8 mouse cellular contexts compared by ENCODE assay signal in the genomic region with DNA sequence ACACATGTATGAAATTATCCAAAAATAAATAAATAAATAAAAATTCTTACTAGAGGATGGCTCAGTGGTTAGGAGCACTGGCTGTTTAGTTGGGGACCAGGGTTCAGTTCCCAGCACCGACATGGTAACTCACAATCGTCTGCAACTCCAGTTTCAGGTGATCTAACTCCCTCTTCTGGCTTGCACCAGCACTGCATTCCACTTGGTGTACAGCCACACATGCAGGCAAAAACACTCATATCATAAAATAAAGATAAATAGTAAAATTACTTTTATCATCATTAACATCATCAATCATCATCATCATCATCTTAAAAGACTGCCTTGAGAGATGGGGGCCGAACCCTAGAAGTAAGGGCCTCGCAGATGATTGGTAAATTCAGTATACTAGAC. TPM values are rescaled to one million over a fixed set of nuclear protein-coding genes. Genes with fewer than 3 reads are reported as not detected.
DNase-seq lines count a peak whose midpoint lies in the region; ATAC-seq and TF ChIP-seq lines count a peak whose summit lies in the region.

No protein-coding gene starts in this region.

- 64% methylated on average over 4 of the region's 4 CpGs for WGBS in cerebellum, adult 2 months
- 63% methylated on average over 4 of the region's 4 CpGs for WGBS in heart, embryonic 15.5 days
- WGBS in liver, embryonic 15.5 days (ENCODE audit: insufficient replicate concordance), result 65% methylated on average over 4 of the region's 4 CpGs

- H3K4me2 ChIP-seq in heart, embryonic 15.5 days, result peak overlapping the region; percentile 75
- peak overlapping the region; percentile 92 for H3K4me2 ChIP-seq in liver, embryonic 15.5 days

- H3K36me3 ChIP-seq in heart, embryonic 15.5 days, result no peaks in the 10 kb centered on the region
- H3K36me3 ChIP-seq in liver, embryonic 15.5 days (replicated peaks), result no peaks in the 10 kb centered on the region

- DNase-seq in cerebellum, adult 2 months, result peak in 1 of 2 experiments; percentile 40
- no peak for DNase-seq in cerebellum, adult 9-11 months
- peak; percentile 76 for DNase-seq in ES-CJ7 (ENCODE audit: low read depth, low spot score)
- DNase-seq in embryo, embryonic 10.5 days (ENCODE audit: low spot score), result no peak
- DNase-seq in gastrocnemius, postnatal 25 days, result no peak
- no peak for DNase-seq in gastrocnemius, postnatal 10 days

- no peak for TF ChIP-seq POLR2A in cerebellum, adult 2 months (IDR thresholded peaks at IDR 0.05; ENCODE audit: borderline replicate concordance, insufficient read depth, low read length)

- no peaks in the 10 kb centered on the region for H3K9me3 ChIP-seq in heart, embryonic 15.5 days (replicated peaks)
- no peaks in the 10 kb centered on the region for H3K9me3 ChIP-seq in liver, embryonic 15.5 days (replicated peaks)

- no peak for ATAC-seq in heart, embryonic 15.5 days (replicated peaks; ENCODE audit: insufficient number of reproducible peaks, insufficient read depth, low FRiP score, low read depth)
- no peak for ATAC-seq in liver, embryonic 15.5 days (ENCODE audit: insufficient read depth)

- H3K4me1 ChIP-seq in cerebellum, adult 2 months (ENCODE audit: control insufficient read depth, insufficient read depth, low read length), result peaks cover 14% of the 10 kb centered on the region
- peaks cover 11% of the 10 kb centered on the region; the same call in 1 of the 2 replicates for H3K4me1 ChIP-seq in heart, embryonic 15.5 days (replicated peaks)
- peaks cover 21% of the 10 kb centered on the region for H3K4me1 ChIP-seq in liver, embryonic 15.5 days (replicated peaks)

- no peak overlapping the region for H3K9ac ChIP-seq in heart, embryonic 15.5 days
- no peak overlapping the region for H3K9ac ChIP-seq in liver, embryonic 15.5 days

- no peak overlapping the region for H3K27ac ChIP-seq in cerebellum, adult 2 months (ENCODE audit: insufficient read depth, low read length)
- 0 out of 2 replicates have a peak overlapping the region, but pooled peaks have one; percentile 20 for H3K27ac ChIP-seq in heart, embryonic 15.5 days
- no peak overlapping the region for H3K27ac ChIP-seq in liver, embryonic 15.5 days (replicated peaks)

- H3K27me3 ChIP-seq in cerebellum, adult 2 months (ENCODE audit: control insufficient read depth, insufficient read depth, low read length), result no peaks in the 10 kb centered on the region
- H3K27me3 ChIP-seq in heart, embryonic 15.5 days, result no peaks in the 10 kb centered on the region
- no peaks in the 10 kb centered on the region for H3K27me3 ChIP-seq in liver, embryonic 15.5 days

- H3K4me3 ChIP-seq in cerebellum, adult 2 months (replicated peaks; ENCODE audit: insufficient read depth, low read depth, low read length), result peak overlapping the region; percentile 48
- H3K4me3 ChIP-seq in heart, embryonic 15.5 days, result peak overlapping the region; percentile 97
- peak overlapping the region; percentile 90 for H3K4me3 ChIP-seq in liver, embryonic 15.5 days (replicated peaks)

- no peak for TF ChIP-seq CTCF in cerebellum, adult 2 months (IDR thresholded peaks at IDR 0.05; ENCODE audit: borderline replicate concordance, insufficient read depth, low read depth, low read length)

RNA-seq across cellular contexts. Expression of a gene that starts 0.4 kb away (rescaled TPM):
- 34.7 and 37.7 TPM in 2 replicates for polyA plus RNA-seq in cerebellum, adult 2 months (2012; rRNA removed)
- polyA plus RNA-seq in heart, embryonic 15.5 days (2015; fragmentation: Nextera tagmentation; extraction: Ambion mirVana), result 20.5 and 26.3 TPM in 2 replicates
- polyA plus RNA-seq in liver, embryonic 15.5 days (2015; fragmentation: Nextera tagmentation; extraction: Ambion mirVana), result 8.4 and 8.6 TPM in 2 replicates
- 10 to 100 TPM; 37.9 to 42.3 TPM for total RNA-seq in gastrocnemius, postnatal 25 days (2021)
- total RNA-seq in gastrocnemius, postnatal 10 days (2021), result 10 to 100 TPM; 36.5 to 37.0 TPM

RNA-seq across cellular contexts. Expression of a gene that starts 8.9 kb away (rescaled TPM):
- 0.08 and 0.15 TPM in 2 replicates for polyA plus RNA-seq in cerebellum, adult 2 months (2012; rRNA removed)
- 0.24 and 0.25 TPM in 2 replicates for polyA plus RNA-seq in heart, embryonic 15.5 days (2015; fragmentation: Nextera tagmentation; extraction: Ambion mirVana)
- 8.3 and 11.3 TPM in 2 replicates for polyA plus RNA-seq in liver, embryonic 15.5 days (2015; fragmentation: Nextera tagmentation; extraction: Ambion mirVana)
- under 1 TPM in 1 of 2 experiments, not detected in 1; 0.18 TPM for total RNA-seq in gastrocnemius, postnatal 25 days (2021)
- under 1 TPM; 0.16 to 0.26 TPM for total RNA-seq in gastrocnemius, postnatal 10 days (2021)

RNA-seq across cellular contexts. Expression of a gene that starts 56.9 kb away (rescaled TPM):
- 22.1 and 26.2 TPM in 2 replicates for polyA plus RNA-seq in cerebellum, adult 2 months (2012; rRNA removed)
- 16.8 and 18.9 TPM in 2 replicates for polyA plus RNA-seq in heart, embryonic 15.5 days (2015; fragmentation: Nextera tagmentation; extraction: Ambion mirVana)
- 9.4 and 10.4 TPM in 2 replicates for polyA plus RNA-seq in liver, embryonic 15.5 days (2015; fragmentation: Nextera tagmentation; extraction: Ambion mirVana)
- 1 to 10 TPM; 5.8 to 6.1 TPM for total RNA-seq in gastrocnemius, postnatal 25 days (2021)
- 1 to 10 TPM; 8.2 to 9.6 TPM for total RNA-seq in gastrocnemius, postnatal 10 days (2021)
